Mouse (Mus musculus) lung, postnatal 0 days (tissue): ENCODE results near the gene Olfr1448.

ENCODE experiments used
- CTCF ChIP-seq: IDR thresholded peaks from 2 replicates; pipeline ENCODE4 v1.5.1; 2016; ENCODE audit warnings: antibody characterized with exemption, mild to moderate bottlenecking
- EP300 ChIP-seq: IDR thresholded peaks from 2 replicates; pipeline ENCODE4 v1.6.1; 2016; ENCODE audit warnings: antibody characterized with exemption, mild to moderate bottlenecking, control low read depth

DNA sequence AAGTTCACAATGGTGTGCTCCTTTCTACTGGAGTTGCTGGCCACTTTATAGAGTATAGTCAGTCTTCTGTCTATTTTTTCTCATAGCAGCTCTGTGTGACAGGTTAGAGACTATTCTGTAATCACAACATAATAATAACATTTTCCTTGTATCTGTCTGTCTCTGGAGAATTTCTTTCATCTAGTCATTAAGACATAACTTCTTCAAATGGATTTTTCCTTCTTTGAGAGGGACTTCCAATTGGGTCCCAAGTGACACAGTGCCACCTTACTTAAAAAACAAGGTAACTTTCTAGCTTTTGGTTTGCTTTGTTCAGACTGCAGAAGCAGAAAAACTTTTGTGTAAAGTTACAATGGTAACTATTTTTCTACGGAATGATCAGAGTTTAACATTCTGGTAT lies 25.7 kb upstream of the Olfr1448 start, which contains the start of gene Olfr1450:
- TF ChIP-seq CTCF (no peak), EP300 (no peak)
